Mouse (Mus musculus) bone marrow, adult 2 months (tissue): Measurements from ENCODE around the gene Mylk.

ENCODE experiments used
- CTCF ChIP-seq: fragments of 200-500 bp; IDR thresholded peaks from 2 replicates; pipeline ENCODE4 v1.5.1; 2011; ENCODE audit warnings: low read length, control low read depth; ENCODE audit not compliant: control insufficient read depth, insufficient read depth
- POLR2A ChIP-seq: fragments of 200-500 bp; IDR thresholded peaks from 2 replicates; pipeline ENCODE4 v1.6.1; 2011; ENCODE audit warnings: low read depth, mild to moderate bottlenecking, control low read depth, low read length, borderline replicate concordance; ENCODE audit not compliant: control insufficient read depth

DNA sequence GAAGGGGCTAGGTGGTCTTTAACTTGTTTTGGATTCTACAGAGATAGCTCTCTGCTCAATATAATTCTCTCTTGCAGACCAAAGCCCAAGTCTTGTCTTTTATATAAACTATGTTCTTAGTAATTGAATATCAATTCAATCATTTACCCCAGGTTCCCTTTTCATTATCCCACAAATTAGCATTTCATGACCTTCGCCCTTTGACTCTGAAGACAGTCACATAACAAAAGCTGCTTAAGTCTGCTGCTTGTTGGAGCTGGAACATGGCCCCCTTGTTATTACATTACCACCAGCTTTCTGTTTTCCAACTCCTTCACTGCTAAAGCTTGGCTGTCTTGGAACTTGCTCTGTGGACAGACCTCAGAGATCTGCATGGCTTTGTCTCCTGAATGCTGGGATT, 15.6 kb upstream of the Mylk start:
- no peak for TF ChIP-seq CTCF
- no peak for TF ChIP-seq POLR2A
